In the genomic region with DNA sequence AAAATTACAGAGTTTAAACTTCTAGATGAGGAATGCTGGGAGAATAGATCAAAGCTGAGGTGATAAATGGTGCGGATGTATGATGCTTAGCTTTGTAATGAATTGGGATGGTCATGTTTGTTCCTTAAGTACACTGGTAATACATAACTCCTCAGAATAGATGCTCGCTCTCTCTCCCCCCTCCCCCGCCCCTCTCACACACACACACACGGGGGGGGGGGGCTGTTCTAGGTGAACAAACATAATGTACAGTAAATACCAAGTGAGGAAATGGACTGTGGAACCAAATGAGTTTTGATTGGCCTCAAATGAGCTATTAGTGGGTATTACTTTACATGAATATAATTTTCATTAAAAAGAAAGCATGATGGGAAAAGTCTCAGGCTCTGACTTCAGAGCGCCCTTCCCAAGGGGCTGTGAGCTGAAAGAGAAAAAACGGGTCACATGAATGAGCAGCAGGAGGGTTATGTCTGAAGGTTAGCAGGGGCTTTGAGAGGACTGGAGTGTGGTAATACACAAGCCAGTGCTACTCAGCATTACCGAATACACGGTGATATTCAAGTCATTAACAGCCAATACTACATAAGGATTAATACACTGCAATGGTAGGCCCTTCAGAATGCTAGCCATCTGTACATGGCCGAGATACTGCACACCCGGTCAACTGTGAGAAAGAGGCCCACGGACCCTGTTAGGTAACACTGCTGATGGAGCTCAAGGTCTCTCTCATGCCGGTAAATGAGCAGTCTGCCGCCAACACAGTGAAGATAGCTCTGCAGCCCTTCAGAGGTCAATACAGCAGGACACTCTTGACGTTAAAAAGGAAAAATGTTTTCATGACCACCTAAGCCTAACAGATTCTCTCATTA, we compare ENCODE assay signal across 34 mouse cellular contexts. TPM values are rescaled to one million over a fixed set of nuclear protein-coding genes. Genes with fewer than 3 reads are reported as not detected.
A peak's percentile ranks its signal among the peaks of the same experiment; 100 is the strongest.
DNase-seq lines count a peak whose midpoint lies in the region; ATAC-seq lines count a peak whose summit lies in the region.
"Had no signal": no experiment of that assay in that cellular context is flagged by ENCODE, and none has a peak within 500 bp of the region (broad histone marks: within the 10 kb centered on the region; RNA-seq: fewer than 3 reads in every experiment).

No protein-coding gene starts in this region.

- no peaks in the 10 kb centered on the region for H3K27me3 ChIP-seq in forebrain, embryonic 12.5 days
- no peaks in the 10 kb centered on the region for H3K27me3 ChIP-seq in forebrain, embryonic 14.5 days (replicated peaks; ENCODE audit: control insufficient read depth, insufficient read depth, low read length)
- H3K27me3 ChIP-seq in limb, embryonic 11.5 days (ENCODE audit: control insufficient read depth, insufficient read depth, low read length), result no peaks in the 10 kb centered on the region
- H3K27me3 ChIP-seq in limb, embryonic 10.5 days (ENCODE audit: low read depth, poor library complexity, severe bottlenecking), result no peaks in the 10 kb centered on the region
- H3K27me3 ChIP-seq in neural tube, embryonic 12.5 days (replicated peaks), result no peaks in the 10 kb centered on the region
- H3K27me3 ChIP-seq: CH12.LX; heart, embryonic 13.5 days; intestine, embryonic 15.5 days had no signal

- no peaks in the 10 kb centered on the region for H3K4me1 ChIP-seq in forebrain, embryonic 12.5 days
- H3K4me1 ChIP-seq in forebrain, embryonic 14.5 days (ENCODE audit: control insufficient read depth, insufficient read depth, low read length), result no peaks in the 10 kb centered on the region
- no peaks in the 10 kb centered on the region for H3K4me1 ChIP-seq in limb, embryonic 11.5 days (ENCODE audit: control insufficient read depth, insufficient read depth, low read length)
- peaks cover 1% of the 10 kb centered on the region; the same call in 1 of the 2 replicates for H3K4me1 ChIP-seq in limb, embryonic 10.5 days
- H3K4me1 ChIP-seq in neural tube, embryonic 12.5 days, result 0 out of 2 replicates have a peak, but pooled peaks cover 3% of the 10 kb centered on the region
- H3K4me1 ChIP-seq: heart, embryonic 13.5 days; intestine, embryonic 15.5 days had no signal

- H3K36me3 ChIP-seq in forebrain, embryonic 12.5 days (replicated peaks), result peaks cover 21% of the 10 kb centered on the region
- peaks cover 20% of the 10 kb centered on the region for H3K36me3 ChIP-seq in forebrain, embryonic 14.5 days (ENCODE audit: control insufficient read depth, insufficient read depth, low read length)
- peaks cover 3% of the 10 kb centered on the region; the same call in 1 of the 2 replicates for H3K36me3 ChIP-seq in limb, embryonic 11.5 days (ENCODE audit: control insufficient read depth, insufficient read depth, low read length)
- peaks cover 38% of the 10 kb centered on the region for H3K36me3 ChIP-seq in limb, embryonic 10.5 days
- H3K36me3 ChIP-seq in neural tube, embryonic 12.5 days, result peaks cover 14% of the 10 kb centered on the region

- WGBS in forebrain, embryonic 12.5 days, result 84% methylated on average over 14 of the region's 14 CpGs
- WGBS in forebrain, embryonic 14.5 days, result 86% methylated on average over 14 of the region's 14 CpGs
- 85% methylated on average over 14 of the region's 14 CpGs for WGBS in limb, embryonic 11.5 days
- WGBS in limb, embryonic 10.5 days, result 90% methylated on average over 14 of the region's 14 CpGs
- WGBS in neural tube, embryonic 12.5 days, result 87% methylated on average over 14 of the region's 14 CpGs

- peak; percentile 39; the same call in 1 of the 2 replicates for ATAC-seq in forebrain, embryonic 12.5 days (ENCODE audit: low FRiP score)
- no peak for ATAC-seq in forebrain, embryonic 14.5 days
- 0 out of 2 replicates have a peak, but pooled peaks have one; percentile 9 for ATAC-seq in limb, embryonic 11.5 days (ENCODE audit: insufficient number of reproducible peaks, low FRiP score, low TSS enrichment, low read depth)
- peak; percentile 44; the same call in 1 of the 2 replicates for ATAC-seq in neural tube, embryonic 12.5 days (ENCODE audit: low FRiP score, low read depth)
- ATAC-seq: activated CD4-positive, CD25-positive, alpha-beta regulatory T cell, adult 4 months; forebrain, postnatal 0 days; intestine, embryonic 15.5 days had no signal

- H3K9me3 ChIP-seq in forebrain, embryonic 12.5 days, result no peaks in the 10 kb centered on the region
- H3K9me3 ChIP-seq in forebrain, embryonic 14.5 days (replicated peaks; ENCODE audit: control insufficient read depth, low read length), result no peaks in the 10 kb centered on the region
- no peaks in the 10 kb centered on the region for H3K9me3 ChIP-seq in limb, embryonic 11.5 days (ENCODE audit: control insufficient read depth, low read length)
- no peaks in the 10 kb centered on the region for H3K9me3 ChIP-seq in limb, embryonic 10.5 days (replicated peaks)
- no peaks in the 10 kb centered on the region for H3K9me3 ChIP-seq in neural tube, embryonic 12.5 days
- H3K9me3 ChIP-seq: heart, embryonic 13.5 days; intestine, embryonic 15.5 days had no signal

- no peak for DNase-seq in forebrain, embryonic 14.5 days (ENCODE audit: low spot score)
- DNase-seq in limb, embryonic 11.5 days (ENCODE audit: low spot score), result no peak
- no peak for DNase-seq in limb, embryonic 10.5 days (ENCODE audit: low spot score)
- no peak for DNase-seq in neural tube, embryonic 10.5 days (ENCODE audit: extremely low spot score, low spot score)
- no peak for DNase-seq in kidney, adult 18-20 months
- no peak for DNase-seq in lung, postnatal 25 days (ENCODE audit: low spot score)
- DNase-seq: adrenal gland, adult 2 months; adrenal gland, postnatal 36 days; cerebellum, adult 18-20 months; cerebellum, postnatal 10 days; forebrain, postnatal 0 days; gastrocnemius, postnatal 10 days; heart, postnatal 10 days; kidney, adult 8-10 months; kidney, postnatal 4 days; left cerebral cortex, postnatal 4 days; liver; lung, adult 2 months; lung, postnatal 10 days; thymus, postnatal 4 days had no signal

- H3K9ac ChIP-seq in forebrain, embryonic 12.5 days, result no peak overlapping the region
- no peak overlapping the region for H3K9ac ChIP-seq in forebrain, embryonic 14.5 days (ENCODE audit: low read length)
- no peak overlapping the region for H3K9ac ChIP-seq in limb, embryonic 11.5 days (ENCODE audit: low read length)
- no peak overlapping the region for H3K9ac ChIP-seq in neural tube, embryonic 12.5 days
- H3K9ac ChIP-seq: forebrain, postnatal 0 days; heart, embryonic 13.5 days; intestine, embryonic 15.5 days; liver, embryonic 14.5 days had no signal

- no peak overlapping the region for H3K4me3 ChIP-seq in forebrain, embryonic 12.5 days (replicated peaks)
- no peak overlapping the region for H3K4me3 ChIP-seq in forebrain, embryonic 14.5 days (ENCODE audit: low read depth, low read length)
- no peak overlapping the region for H3K4me3 ChIP-seq in limb, embryonic 11.5 days (ENCODE audit: low read depth, low read length)
- H3K4me3 ChIP-seq in limb, embryonic 10.5 days, result no peak overlapping the region
- H3K4me3 ChIP-seq in neural tube, embryonic 12.5 days, result no peak overlapping the region
- H3K4me3 ChIP-seq: erythroblast, embryonic 14.5 days; heart, embryonic 13.5 days; intestine, embryonic 15.5 days had no signal

- H3K27ac ChIP-seq in forebrain, embryonic 12.5 days, result no peak overlapping the region
- H3K27ac ChIP-seq in forebrain, embryonic 14.5 days (ENCODE audit: low read depth, low read length), result no peak overlapping the region
- no peak overlapping the region for H3K27ac ChIP-seq in limb, embryonic 11.5 days (replicated peaks; ENCODE audit: low read depth, low read length)
- no peak overlapping the region for H3K27ac ChIP-seq in limb, embryonic 10.5 days
- H3K27ac ChIP-seq in neural tube, embryonic 12.5 days, result no peak overlapping the region
- H3K27ac ChIP-seq: heart, embryonic 13.5 days; intestine, embryonic 15.5 days; kidney, postnatal 0 days; liver, embryonic 14.5 days had no signal

- no peak overlapping the region for H3K4me2 ChIP-seq in forebrain, embryonic 12.5 days
- H3K4me2 ChIP-seq in forebrain, embryonic 14.5 days (ENCODE audit: low read length), result no peak overlapping the region
- no peak overlapping the region for H3K4me2 ChIP-seq in limb, embryonic 11.5 days (ENCODE audit: low read depth, severe bottlenecking)
- no peak overlapping the region for H3K4me2 ChIP-seq in neural tube, embryonic 12.5 days (replicated peaks)
- H3K4me2 ChIP-seq: heart, embryonic 13.5 days; intestine, embryonic 15.5 days had no signal

RNA-seq across cellular contexts. Expression of gene Smim8, which starts 23.2 kb away (rescaled TPM):
- 49.9 and 50.2 TPM in 2 replicates for polyA plus RNA-seq in forebrain, embryonic 12.5 days (2016; fragmentation: Nextera tagmentation; extraction: Ambion mirVana)
- 55.0 and 68.2 TPM in 2 replicates for polyA plus RNA-seq in forebrain, embryonic 14.5 days (2014; fragmentation: Nextera tagmentation; extraction: Ambion mirVana)
- 36.5 and 37.1 TPM in 2 replicates for polyA plus RNA-seq in limb, embryonic 11.5 days (2014; fragmentation: Nextera tagmentation; extraction: Ambion mirVana)
- polyA plus RNA-seq in limb, embryonic 10.5 days (2016; fragmentation: Nextera tagmentation; extraction: Ambion mirVana), result 26.7 and 38.2 TPM in 2 replicates
- 42.3 and 43.5 TPM in 2 replicates for polyA plus RNA-seq in neural tube, embryonic 12.5 days (2016; fragmentation: Nextera tagmentation; extraction: Ambion mirVana)

RNA-seq across cellular contexts. Expression of gene Gm136, which starts 45.3 kb away (rescaled TPM):
- polyA plus RNA-seq in forebrain, embryonic 12.5 days (2016; fragmentation: Nextera tagmentation; extraction: Ambion mirVana), result not detected in 2 replicates
- polyA plus RNA-seq in forebrain, embryonic 14.5 days (2014; fragmentation: Nextera tagmentation; extraction: Ambion mirVana), result not detected in 2 replicates
- not detected in 2 replicates for polyA plus RNA-seq in limb, embryonic 11.5 days (2014; fragmentation: Nextera tagmentation; extraction: Ambion mirVana)
- not detected in 2 replicates for polyA plus RNA-seq in limb, embryonic 10.5 days (2016; fragmentation: Nextera tagmentation; extraction: Ambion mirVana)
- polyA plus RNA-seq in neural tube, embryonic 12.5 days (2016; fragmentation: Nextera tagmentation; extraction: Ambion mirVana), result not detected in 2 replicates
- polyA plus RNA-seq: activated CD4-positive, CD25-positive, alpha-beta regulatory T cell, adult 4 months; adrenal gland, adult 2 months; brain, embryonic 14.5 days; C2C12; embryonic facial prominence, embryonic 14.5 days; erythroblast, embryonic 14.5 days; gonadal fat pad, adult 2 months; heart, embryonic 13.5 days; intestine, embryonic 15.5 days; kidney, postnatal 0 days; liver, embryonic 14.5 days; lung, adult 2 months; thymus, postnatal 0 days had no signal
